Mouse (Mus musculus) small intestine, adult 2 months (tissue): ENCODE measurements around the gene Mxi1.
A peak's percentile ranks its signal among the peaks of the same experiment; 100 is the strongest.

Source experiments
- CTCF ChIP-seq: fragments of 200-500 bp; IDR thresholded peaks from 2 replicates; pipeline ENCODE4 v1.5.1; 2012; ENCODE audit warnings: low read depth, mild to moderate bottlenecking, control low read depth, inconsistent platforms, low read length, moderate library complexity, mixed read lengths; ENCODE audit not compliant: insufficient replicate concordance, insufficient read length; ENCODE audit errors: extremely low read depth
- POLR2A ChIP-seq: fragments of 200-500 bp; IDR thresholded peaks from 2 replicates; pipeline ENCODE4 v1.6.1; 2012; ENCODE audit warnings: low read depth, mild to moderate bottlenecking, control low read depth, inconsistent platforms, low read length, moderate library complexity

GRCm38 (mm10) chr19:53329221-53329991, 19.1 kb downstream of the Mxi1 start:
- TF ChIP-seq CTCF = peak; percentile 53; the same call in 1 of the 2 replicates
- TF ChIP-seq POLR2A = no peak
